Comparison of ENCODE assay signal across 8 mouse cellular contexts in genomic region chr1:61203170-61203569, GRCm38 (mm10).
A peak's percentile ranks its signal among the peaks of the same experiment; 100 is the strongest.
DNase-seq lines count a peak whose midpoint lies in the region; ATAC-seq and TF ChIP-seq lines count a peak whose summit lies in the region.
"Had no signal": no experiment of that assay in that cellular context is flagged by ENCODE, and none has a peak within 500 bp of the region (broad histone marks: within the 10 kb centered on the region; RNA-seq: fewer than 3 reads in every experiment).

No protein-coding gene starts in this region.

- ATAC-seq in forebrain, embryonic 16.5 days: peak; percentile 70
- peak; percentile 60; the same call in 1 of the 2 replicates for ATAC-seq in neural tube, embryonic 14.5 days (ENCODE audit: low read depth)

- peaks cover 0 to 3% of the 10 kb centered on the region in 2 experiments; a peak in 1 of 4 replicates for H3K4me1 ChIP-seq in CH12.LX (ENCODE audit: control insufficient read depth in 1 of 2, insufficient read depth in 2 of 2)
- H3K4me1 ChIP-seq in forebrain, embryonic 16.5 days (replicated peaks; ENCODE audit: control insufficient read depth, insufficient read depth, low read length): peaks cover 9% of the 10 kb centered on the region
- peaks cover 25% of the 10 kb centered on the region for H3K4me1 ChIP-seq in limb, embryonic 10.5 days
- H3K4me1 ChIP-seq in neural tube, embryonic 14.5 days (ENCODE audit: control insufficient read depth, insufficient read depth, low read length): 0 out of 2 replicates have a peak, but pooled peaks cover 8% of the 10 kb centered on the region
- H3K4me1 ChIP-seq: megakaryocyte, embryonic 14.5 days had no signal

- 12% methylated on average over 15 of the region's 15 CpGs for WGBS in forebrain, embryonic 16.5 days
- WGBS in limb, embryonic 10.5 days: 31% methylated on average over 15 of the region's 15 CpGs
- WGBS in neural tube, embryonic 14.5 days: 29% methylated on average over 15 of the region's 15 CpGs

- no peak for TF ChIP-seq EP300 in CH12.LX (IDR thresholded peaks at IDR 0.05; ENCODE audit: low read length)

- dilution Hi-C loops in CH12.LX (cut with MboI; ENCODE audit: extremely low pct_ligation_motif_present, extremely low pct_unique_long_range_greater_than_20kb, low sequenced_read_pairs): no loop called here

- H3K27me3 ChIP-seq in CH12.LX (replicated peaks): no peaks in the 10 kb centered on the region
- no peaks in the 10 kb centered on the region for H3K27me3 ChIP-seq in forebrain, embryonic 16.5 days (replicated peaks; ENCODE audit: control insufficient read depth, insufficient read depth, low read length)
- no peaks in the 10 kb centered on the region; the same call in 1 of the 2 replicates for H3K27me3 ChIP-seq in limb, embryonic 10.5 days (ENCODE audit: low read depth, poor library complexity, severe bottlenecking)
- no peaks in the 10 kb centered on the region for H3K27me3 ChIP-seq in neural tube, embryonic 14.5 days (ENCODE audit: control insufficient read depth, insufficient read depth, low read length)
- H3K27me3 ChIP-seq: megakaryocyte, embryonic 14.5 days had no signal

- TF ChIP-seq POLR2A in CH12.LX (IDR thresholded peaks at IDR 0.05; ENCODE audit: low read depth, low read length): no peak

- TF ChIP-seq RAD21 in CH12.LX (IDR thresholded peaks at IDR 0.05; ENCODE audit: low read depth, low read length): no peak

- no peak overlapping the region for H3K27ac ChIP-seq in CH12.LX (ENCODE audit: insufficient read depth, low read depth)
- peak overlapping the region; percentile 69 for H3K27ac ChIP-seq in forebrain, embryonic 16.5 days (ENCODE audit: low read length)
- H3K27ac ChIP-seq in limb, embryonic 10.5 days: peak overlapping the region; percentile 75
- 0 out of 2 replicates have a peak overlapping the region, but pooled peaks have one; percentile 48 for H3K27ac ChIP-seq in neural tube, embryonic 14.5 days (ENCODE audit: low read depth, low read length)

- no peaks in the 10 kb centered on the region for H3K36me3 ChIP-seq in CH12.LX (replicated peaks in 1 of 2; ENCODE audit: control insufficient read depth in 1 of 2, insufficient read depth in 1 of 2, low read length in 1 of 2)
- H3K36me3 ChIP-seq in forebrain, embryonic 16.5 days (ENCODE audit: control insufficient read depth, insufficient read depth): no peaks in the 10 kb centered on the region
- H3K36me3 ChIP-seq in limb, embryonic 10.5 days: no peaks in the 10 kb centered on the region
- no peaks in the 10 kb centered on the region for H3K36me3 ChIP-seq in neural tube, embryonic 14.5 days (ENCODE audit: control insufficient read depth, insufficient read depth, low read length)

- no peaks in the 10 kb centered on the region for H3K79me2 ChIP-seq in CH12.LX (replicated peaks; ENCODE audit: control insufficient read depth, extremely low read depth, insufficient read depth, poor library complexity, severe bottlenecking)

- no peak for TF ChIP-seq CTCF in CH12.LX (conservative IDR thresholded peaks at IDR 0.05 in 1 of 2, IDR thresholded peaks at IDR 0.05 in 1 of 2; ENCODE audit: low read depth in 2 of 2, low read length in 2 of 2)

- no peak overlapping the region for H3K9ac ChIP-seq in CH12.LX (ENCODE audit: insufficient read depth, low read depth)
- H3K9ac ChIP-seq in forebrain, embryonic 16.5 days (replicated peaks; ENCODE audit: low read depth, low read length): no peak overlapping the region
- H3K9ac ChIP-seq in neural tube, embryonic 14.5 days (replicated peaks; ENCODE audit: low read depth, low read length): no peak overlapping the region

- H3K9me3 ChIP-seq in CH12.LX (replicated peaks; ENCODE audit: low read length): no peaks in the 10 kb centered on the region
- no peaks in the 10 kb centered on the region for H3K9me3 ChIP-seq in forebrain, embryonic 16.5 days (ENCODE audit: control insufficient read depth, low read length)
- no peaks in the 10 kb centered on the region for H3K9me3 ChIP-seq in limb, embryonic 10.5 days (replicated peaks)
- H3K9me3 ChIP-seq in neural tube, embryonic 14.5 days (ENCODE audit: control insufficient read depth, low read length): no peaks in the 10 kb centered on the region
- H3K9me3 ChIP-seq: megakaryocyte, embryonic 14.5 days had no signal

- in situ Hi-C loops in CH12.LX (cut with MboI; ENCODE audit: low pct_ligation_motif_present, low pct_unique_long_range_greater_than_20kb, low sequenced_read_pairs): no loop called here

- no peak overlapping the region for H3K4me3 ChIP-seq in CH12.LX (replicated peaks in 1 of 3; ENCODE audit: low read depth in 2 of 3, low read length in 2 of 3, poor library complexity in 1 of 3)
- H3K4me3 ChIP-seq in forebrain, embryonic 16.5 days (replicated peaks; ENCODE audit: low read length): no peak overlapping the region
- H3K4me3 ChIP-seq in limb, embryonic 10.5 days: peak overlapping the region; percentile 36
- H3K4me3 ChIP-seq in neural tube, embryonic 14.5 days (ENCODE audit: low read depth, low read length): no peak overlapping the region
- H3K4me3 ChIP-seq: megakaryocyte, embryonic 14.5 days had no signal

- H3K4me2 ChIP-seq in CH12.LX (ENCODE audit: insufficient read depth, low read depth, poor library complexity, severe bottlenecking): peak overlapping the region; percentile 40
- peak overlapping the region; percentile 6; the same call in 1 of the 2 replicates for H3K4me2 ChIP-seq in forebrain, embryonic 16.5 days (ENCODE audit: low read length)
- no peak overlapping the region for H3K4me2 ChIP-seq in neural tube, embryonic 14.5 days (ENCODE audit: low read depth, low read length)

- no peak for DNase-seq in CH12.LX (ENCODE audit: extremely low read depth)
- DNase-seq in cerebellum, adult 18-20 months: peak; percentile 34 to 41
- DNase-seq in limb, embryonic 10.5 days (ENCODE audit: low spot score): peak; percentile 75
- no peak for DNase-seq in left cerebral cortex, postnatal 10 days (ENCODE audit: extremely low spot score in 1 of 2, low spot score in 2 of 2)
- no peak for DNase-seq in frontal cortex, postnatal 14 days (ENCODE audit: low spot score in 2 of 2)

- intact Hi-C loops in left cerebral cortex, postnatal 10 days (cut with DNase I): no loop called here

TF ChIP-seq in CH12.LX, 34 proteins besides CTCF, POLR2A, EP300 and RAD21:
- no peak for TF ChIP-seq NRF1 (IDR thresholded peaks at IDR 0.05; ENCODE audit: low read depth, low read length)
- no peak for TF ChIP-seq ZKSCAN1 (IDR thresholded peaks at IDR 0.05; ENCODE audit: borderline replicate concordance, low read depth, low read length)
- TF ChIP-seq PAX5 (IDR thresholded peaks at IDR 0.05; ENCODE audit: low read length): no peak
- TF ChIP-seq MEF2A (IDR thresholded peaks at IDR 0.05; ENCODE audit: borderline replicate concordance, low read depth, low read length): no peak
- TF ChIP-seq E2F4 (IDR thresholded peaks at IDR 0.05; ENCODE audit: insufficient replicate concordance, low read depth, low read length): no peak
- no peak for TF ChIP-seq NELFE (IDR thresholded peaks at IDR 0.05; ENCODE audit: low read depth, low read length)
- TF ChIP-seq MXI1 (IDR thresholded peaks at IDR 0.05; ENCODE audit: low read depth, low read length): no peak
- no peak for TF ChIP-seq TCF12 (IDR thresholded peaks at IDR 0.05; ENCODE audit: low read depth, low read length)
- no peak for TF ChIP-seq ZC3H11A (IDR thresholded peaks at IDR 0.05; ENCODE audit: low read depth, low read length)
- TF ChIP-seq POLR2AphosphoS2 (IDR thresholded peaks at IDR 0.05; ENCODE audit: low read depth, low read length): no peak
- no peak for TF ChIP-seq SIN3A (IDR thresholded peaks at IDR 0.05; ENCODE audit: low read length)
- no peak for TF ChIP-seq JUND (conservative IDR thresholded peaks at IDR 0.05; ENCODE audit: low read depth, low read length)

Comparison
In these comparisons a context has a peak if more than half of its experiments do, and no peak if none do; other contexts are left out.
1. DNase-seq: peak in cerebellum, adult 18-20 months (2 of 2) and limb, embryonic 10.5 days (single experiment); none in CH12.LX (single experiment), left cerebral cortex, postnatal 10 days (0 of 2) and frontal cortex, postnatal 14 days (0 of 2).